Comparison of ENCODE assay signal across 8 mouse cellular contexts in the genomic region with DNA sequence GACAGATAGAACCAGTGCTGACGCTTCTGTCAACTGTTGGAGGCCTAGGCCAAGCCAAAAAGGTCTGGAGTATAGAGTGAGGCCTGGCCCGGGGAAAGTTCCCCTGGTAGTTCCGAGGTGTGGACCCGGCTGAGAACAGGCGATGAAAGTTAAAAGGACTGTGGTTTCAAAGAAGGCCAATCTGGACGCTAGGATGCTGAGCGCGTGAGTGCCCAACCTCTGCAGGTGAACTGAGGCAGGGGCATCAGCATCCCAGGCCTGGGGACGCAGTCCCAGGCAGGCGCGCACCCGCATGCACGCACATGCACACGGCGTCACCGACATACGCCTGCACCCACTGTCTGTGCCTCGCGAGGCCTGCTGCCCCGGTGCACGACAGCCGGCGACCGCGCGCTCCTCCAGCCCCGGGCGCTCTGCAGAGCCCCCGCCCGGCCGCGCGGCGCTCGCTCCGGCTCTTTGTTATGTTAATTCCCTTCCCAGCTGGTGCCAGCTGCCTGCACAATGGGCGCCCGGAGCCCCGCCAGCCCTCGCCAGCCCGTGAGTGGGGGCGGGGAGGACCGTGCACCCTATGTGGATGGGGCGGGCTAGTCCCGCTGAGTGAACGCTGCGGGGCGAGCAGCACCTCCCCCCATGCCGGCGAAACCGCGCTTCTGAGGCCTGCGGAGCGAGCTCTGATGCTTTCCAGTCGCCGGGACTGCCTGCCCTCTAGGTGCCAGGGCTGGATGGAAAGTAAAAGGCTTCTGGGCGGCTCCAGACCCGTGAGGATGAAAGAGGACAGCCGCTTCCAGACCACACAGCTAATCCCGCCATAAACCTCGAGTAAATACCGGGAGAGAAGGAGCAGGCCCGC. TPM values are rescaled to one million over a fixed set of nuclear protein-coding genes. Genes with fewer than 3 reads are reported as not detected.
DNase-seq lines count a peak whose midpoint lies in the region; ATAC-seq lines count a peak whose summit lies in the region.

No protein-coding gene starts in this region.

- H3K4me3 ChIP-seq in embryonic facial prominence, embryonic 13.5 days = peak overlapping the region; percentile 42

- H3K9me3 ChIP-seq in embryonic facial prominence, embryonic 13.5 days = no peaks in the 10 kb centered on the region

- H3K4me1 ChIP-seq in embryonic facial prominence, embryonic 13.5 days = peaks cover 56% of the 10 kb centered on the region

- DNase-seq in urinary bladder, postnatal 25 days (ENCODE audit: low spot score) = peak; percentile 15
- no peak for DNase-seq in urinary bladder, adult 2 months (ENCODE audit: low spot score)
- DNase-seq in layer of hippocampus, postnatal 14 days (ENCODE audit: low spot score in 2 of 2) = peak; percentile 79 to 81
- DNase-seq in lung, postnatal 10 days = peak; percentile 64
- peak; percentile 72 for DNase-seq in right cerebral cortex, postnatal 25 days

- 3% methylated on average over 63 of the region's 63 CpGs for WGBS in embryonic facial prominence, embryonic 13.5 days

- peak overlapping the region; percentile 67 for H3K9ac ChIP-seq in embryonic facial prominence, embryonic 13.5 days

- ATAC-seq in embryonic facial prominence, embryonic 13.5 days (ENCODE audit: insufficient number of reproducible peaks, insufficient read depth, low FRiP score, low TSS enrichment, low read depth) = peak; percentile 83
- ATAC-seq in hematopoietic stem cell, adult 5-6 weeks (replicated peaks in 1 of 2; ENCODE audit: insufficient read depth in 1 of 2, low FRiP score in 2 of 2, low TSS enrichment in 1 of 2, low read depth in 1 of 2, poor library complexity in 2 of 2, severe bottlenecking in 2 of 2) = peak; percentile 24 to 54; a peak in 3 of 4 replicates
- ATAC-seq in erythroblast, adult 5-6 weeks (replicated peaks; ENCODE audit: low FRiP score, poor library complexity, severe bottlenecking) = no peak

- no peaks in the 10 kb centered on the region for H3K27me3 ChIP-seq in embryonic facial prominence, embryonic 13.5 days

- peak overlapping the region; percentile 77 for H3K4me2 ChIP-seq in embryonic facial prominence, embryonic 13.5 days

- no peaks in the 10 kb centered on the region for H3K36me3 ChIP-seq in embryonic facial prominence, embryonic 13.5 days

- H3K27ac ChIP-seq in embryonic facial prominence, embryonic 13.5 days = peak overlapping the region; percentile 95

RNA-seq across cellular contexts. Expression of a gene that starts 21.0 kb away (rescaled TPM):
- polyA plus RNA-seq in urinary bladder, adult 2 months (2012; rRNA removed) = 13.2 and 13.8 TPM in 2 replicates
- polyA plus RNA-seq in embryonic facial prominence, embryonic 13.5 days (2015; fragmentation: Nextera tagmentation; extraction: Ambion mirVana) = 70.8 and 71.4 TPM in 2 replicates
- total RNA-seq in hematopoietic stem cell, adult 5-6 weeks (2017) = not detected in 2 replicates
- total RNA-seq in layer of hippocampus, postnatal 14 days (2021) = 10 to 100 TPM; 23.5 to 23.6 TPM
- total RNA-seq in erythroblast, adult 5-6 weeks (2015; ENCODE audit: low replicate concordance) = not detected in 2 replicates
- total RNA-seq in erythroblast, adult 5-6 weeks (2017; ENCODE audit: low replicate concordance) = not detected in 2 replicates

Comparison
In these comparisons a context has a peak if more than half of its experiments do, and no peak if none do; other contexts are left out.
1. RNA of a gene that starts 21.0 kb away (total RNA-seq): 23.5 to 23.6 TPM in layer of hippocampus, postnatal 14 days; not detected in hematopoietic stem cell, adult 5-6 weeks and not detected in erythroblast, adult 5-6 weeks; every median in the first group is over 10 times any median in the second.